Mouse (Mus musculus): ENCODE data around the gene Cacna2d2. TPM values are rescaled to one million over a fixed set of nuclear protein-coding genes. Genes with fewer than 3 reads are reported as not detected.

Cacna2d2 gene
- polyA plus RNA-seq (2016; fragmentation: Nextera tagmentation; extraction: Ambion mirVana), result 0.20 and 0.34 TPM in 2 replicates

GRCm38 (mm10) chr9:107399491-107399971, at the start of gene Cacna2d2:
Gene Cacna2d2, plus strand, starts transcription at chr9:107399612.
- Histone ChIP-seq H3K4me1 (peaks cover 25% of the 10 kb centered on the region), H3K27me3 (ENCODE audit: low read depth, poor library complexity, severe bottlenecking) (peaks cover 98% of the 10 kb centered on the region), H3K9me3 (replicated peaks) (no peaks in the 10 kb centered on the region), H3K36me3 (no peaks in the 10 kb centered on the region), H3K27ac (peak within 1 kb of the TSS; percentile 66), H3K4me3 (peak within 1 kb of the TSS; percentile 73)
- 1% methylated on average over 34 of the region's 54 CpGs for whole genome bisulfite sequencing
- DNase-seq (ENCODE audit: low spot score), result peak; percentile 83

GRCm38 (mm10) chr9:107354826-107355225, 44.6 kb upstream of the Cacna2d2 start:
- Histone ChIP-seq H3K27me3 (ENCODE audit: low read depth, poor library complexity, severe bottlenecking) (peaks cover 55% of the 10 kb centered on the region), H3K4me1 (no peaks in the 10 kb centered on the region), H3K4me3 (no peak overlapping the region), H3K36me3 (no peaks in the 10 kb centered on the region), H3K9me3 (replicated peaks) (no peaks in the 10 kb centered on the region), H3K27ac (no peak overlapping the region)
- 68% methylated on average over 1 of the region's 1 CpGs for WGBS
- no peak for DNase-seq (ENCODE audit: low spot score)

- peak; percentile 68 for DNase-seq (ENCODE audit: low spot score)
- 60% methylated on average over 7 of the region's 7 CpGs for WGBS
- H3K27ac ChIP-seq, result no peak overlapping the region
These were observed 43.3 kb upstream of the Cacna2d2 start for GRCm38 (mm10) chr9:107355870-107356765.

DNA sequence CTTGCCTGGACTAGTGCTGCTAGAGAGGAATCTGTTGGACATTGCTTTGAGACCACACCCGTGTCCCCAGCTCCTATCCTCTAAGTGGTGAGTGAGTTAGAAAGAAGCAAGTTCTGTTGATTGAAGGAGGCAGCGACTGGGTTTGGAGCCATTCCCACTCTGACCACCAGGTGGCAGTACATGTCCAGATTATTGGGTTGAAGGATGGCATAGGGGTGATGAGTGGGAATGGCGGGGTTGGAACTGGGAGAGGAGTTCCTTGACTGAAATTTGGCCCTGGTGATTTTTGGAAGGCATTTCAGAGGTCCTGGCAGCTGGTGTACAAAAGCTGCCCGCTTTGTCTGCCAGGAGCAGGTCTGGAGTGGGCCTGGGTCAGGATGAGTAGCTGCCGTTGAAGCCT, 41.8 kb upstream of the Cacna2d2 start:
- DNase-seq (ENCODE audit: low spot score), result peak; percentile 90
- no peak overlapping the region for H3K4me3 ChIP-seq
- H3K4me1 ChIP-seq, result peaks cover 18% of the 10 kb centered on the region
- 23% methylated on average over 5 of the region's 5 CpGs for WGBS
- no peak overlapping the region for H3K27ac ChIP-seq
- no peaks in the 10 kb centered on the region for H3K36me3 ChIP-seq
- H3K27me3 ChIP-seq (ENCODE audit: low read depth, poor library complexity, severe bottlenecking), result peaks cover 55% of the 10 kb centered on the region
- H3K9me3 ChIP-seq (replicated peaks), result no peaks in the 10 kb centered on the region

More at GRCm38 (mm10) chr9:107355870-107356765, 43.3 kb upstream of the Cacna2d2 start:
- peaks cover 7% of the 10 kb centered on the region for H3K4me1 ChIP-seq
- H3K36me3 ChIP-seq, result no peaks in the 10 kb centered on the region
- peaks cover 59% of the 10 kb centered on the region for H3K27me3 ChIP-seq (ENCODE audit: low read depth, poor library complexity, severe bottlenecking)
- H3K9me3 ChIP-seq (replicated peaks), result no peaks in the 10 kb centered on the region
- no peak overlapping the region for H3K4me3 ChIP-seq

DNA sequence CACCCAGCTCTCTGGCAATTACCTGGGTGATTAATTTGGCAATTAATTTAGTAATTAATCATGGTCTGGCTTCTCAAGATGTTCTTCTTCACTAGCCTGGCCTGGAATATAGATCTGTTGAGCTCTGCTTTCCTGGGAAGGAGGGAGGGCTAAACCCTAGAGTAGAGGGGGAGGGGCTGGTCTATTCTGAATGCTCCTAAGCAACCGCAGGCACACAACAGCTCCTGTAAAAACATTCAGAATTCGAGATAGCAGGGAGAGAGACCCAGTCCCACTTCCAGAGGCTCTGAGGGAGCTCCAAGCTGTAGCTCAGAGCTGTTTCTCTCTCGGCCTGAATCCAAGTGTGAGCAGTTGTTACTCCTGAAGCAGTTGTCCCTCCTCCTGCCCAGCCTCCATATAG, 38.4 kb upstream of the Cacna2d2 start:
- 17% methylated on average over 3 of the region's 3 CpGs for WGBS
- Histone ChIP-seq H3K27ac (no peak overlapping the region), H3K36me3 (no peaks in the 10 kb centered on the region), H3K4me3 (no peak overlapping the region), H3K27me3 (ENCODE audit: low read depth, poor library complexity, severe bottlenecking) (peaks cover 43% of the 10 kb centered on the region), H3K4me1 (peaks cover 18% of the 10 kb centered on the region), H3K9me3 (replicated peaks) (no peaks in the 10 kb centered on the region)
- DNase-seq (ENCODE audit: low spot score), result no peak

GRCm38 (mm10) chr9:107366644-107367043, 32.8 kb upstream of the Cacna2d2 start:
- Histone ChIP-seq H3K4me3 (no peak overlapping the region), H3K4me1 (peaks cover 37% of the 10 kb centered on the region), H3K27me3 (ENCODE audit: low read depth, poor library complexity, severe bottlenecking) (peaks cover 51% of the 10 kb centered on the region), H3K9me3 (replicated peaks) (no peaks in the 10 kb centered on the region), H3K27ac (no peak overlapping the region), H3K36me3 (no peaks in the 10 kb centered on the region)
- WGBS, result 18% methylated on average over 3 of the region's 3 CpGs
- peak; percentile 71 for DNase-seq (ENCODE audit: low spot score)

DNA sequence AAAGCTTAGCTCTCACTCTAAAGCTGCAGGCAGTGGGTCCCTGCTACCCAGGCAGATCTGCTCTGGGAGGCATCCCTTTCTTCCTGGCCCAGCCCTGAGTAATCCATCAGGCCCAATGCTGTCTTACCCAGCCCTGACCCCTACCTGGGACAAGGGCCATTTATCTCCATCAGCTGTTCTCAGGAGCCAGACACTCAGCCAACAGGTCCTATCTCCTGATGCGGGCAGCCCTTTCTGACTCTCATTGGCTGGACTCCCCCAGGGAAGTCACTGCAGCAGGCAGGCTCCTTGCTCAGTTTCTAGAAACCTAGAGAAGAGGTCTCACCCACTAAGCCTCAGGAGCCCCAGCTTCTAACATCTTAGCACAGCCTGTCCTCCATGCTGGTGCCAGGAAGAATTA, 31.1 kb upstream of the Cacna2d2 start:
- H3K9me3 ChIP-seq (replicated peaks), result no peaks in the 10 kb centered on the region
- no peak for DNase-seq (ENCODE audit: low spot score)
- H3K27ac ChIP-seq, result no peak overlapping the region
- H3K4me1 ChIP-seq, result peaks cover 42% of the 10 kb centered on the region
- H3K36me3 ChIP-seq, result no peaks in the 10 kb centered on the region
- no peak overlapping the region for H3K4me3 ChIP-seq
- H3K27me3 ChIP-seq (ENCODE audit: low read depth, poor library complexity, severe bottlenecking), result peaks cover 65% of the 10 kb centered on the region
- 33% methylated on average over 1 of the region's 1 CpGs for WGBS

DNA sequence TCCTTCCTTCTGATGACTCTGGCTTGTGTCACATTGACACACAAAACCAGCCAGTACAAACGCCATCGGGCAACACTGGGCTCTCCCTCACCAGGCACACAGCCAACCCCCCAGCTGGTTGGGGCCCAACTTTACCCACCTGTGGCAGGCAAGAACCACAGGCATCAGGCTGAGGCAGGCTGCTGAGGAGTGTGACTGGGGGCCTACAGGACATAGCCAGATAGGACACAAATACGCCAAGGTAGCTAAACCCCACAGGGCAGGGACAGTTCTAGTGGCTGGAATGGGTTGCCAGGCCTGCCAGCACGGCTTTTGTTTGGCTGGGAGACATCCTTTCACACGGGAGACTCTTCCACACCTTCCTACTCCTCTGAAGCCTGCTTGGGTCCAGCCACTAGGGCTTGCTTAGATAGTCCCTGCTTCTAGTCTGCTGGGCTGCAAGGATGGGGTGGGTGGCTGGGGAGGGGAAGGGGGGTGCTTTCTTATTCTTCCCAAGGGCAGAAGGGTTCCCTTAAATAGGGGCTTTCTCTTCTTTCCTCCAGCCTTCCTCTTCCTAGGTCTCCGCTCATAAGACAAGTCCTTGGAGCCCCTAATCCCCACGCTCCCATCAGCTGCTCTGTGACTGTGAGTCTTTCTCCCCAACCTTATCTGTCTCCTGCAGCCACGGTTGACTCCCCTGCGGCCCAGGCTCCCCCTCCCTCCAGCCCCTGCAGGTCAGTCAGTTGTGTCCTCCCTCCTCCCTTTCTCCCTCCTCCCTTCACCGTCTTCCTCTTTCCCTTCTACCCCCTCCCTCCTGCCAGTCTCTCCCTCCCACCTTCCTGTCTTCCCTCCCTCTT, 29.9 kb upstream of the Cacna2d2 start:
- Histone ChIP-seq H3K9me3 (replicated peaks) (no peaks in the 10 kb centered on the region), H3K27me3 (ENCODE audit: low read depth, poor library complexity, severe bottlenecking) (peaks cover 77% of the 10 kb centered on the region), H3K27ac (peak overlapping the region; percentile 39; the same call in 1 of the 2 replicates), H3K4me1 (peaks cover 42% of the 10 kb centered on the region), H3K4me3 (no peak overlapping the region), H3K36me3 (no peaks in the 10 kb centered on the region)
- no peak for DNase-seq (ENCODE audit: low spot score)
- 38% methylated on average over 10 of the region's 10 CpGs for WGBS

DNA sequence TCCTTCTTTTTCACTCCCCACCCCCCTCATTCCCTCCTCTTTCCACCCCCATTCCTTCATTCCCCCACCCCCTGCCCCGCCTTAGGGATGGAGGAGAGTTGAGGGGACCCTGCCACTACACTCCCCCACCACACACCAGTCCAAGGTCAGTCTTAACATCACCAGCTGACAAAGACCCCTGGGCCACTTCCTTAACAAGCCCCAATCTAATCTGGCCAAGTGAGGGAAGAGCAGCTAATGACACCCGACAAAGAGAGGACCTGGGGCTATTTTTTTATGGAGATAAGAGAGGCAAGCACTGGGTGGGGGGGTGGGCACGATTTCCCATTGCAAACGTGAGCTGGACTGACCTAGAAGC, 29.3 kb upstream of the Cacna2d2 start:
- Histone ChIP-seq H3K27me3 (ENCODE audit: low read depth, poor library complexity, severe bottlenecking) (peaks cover 80% of the 10 kb centered on the region), H3K4me3 (no peak overlapping the region), H3K9me3 (replicated peaks) (no peaks in the 10 kb centered on the region), H3K4me1 (peaks cover 45% of the 10 kb centered on the region), H3K27ac (no peak overlapping the region), H3K36me3 (no peaks in the 10 kb centered on the region)
- no peak for DNase-seq (ENCODE audit: low spot score)
- WGBS, result 13% methylated on average over 4 of the region's 4 CpGs

DNA sequence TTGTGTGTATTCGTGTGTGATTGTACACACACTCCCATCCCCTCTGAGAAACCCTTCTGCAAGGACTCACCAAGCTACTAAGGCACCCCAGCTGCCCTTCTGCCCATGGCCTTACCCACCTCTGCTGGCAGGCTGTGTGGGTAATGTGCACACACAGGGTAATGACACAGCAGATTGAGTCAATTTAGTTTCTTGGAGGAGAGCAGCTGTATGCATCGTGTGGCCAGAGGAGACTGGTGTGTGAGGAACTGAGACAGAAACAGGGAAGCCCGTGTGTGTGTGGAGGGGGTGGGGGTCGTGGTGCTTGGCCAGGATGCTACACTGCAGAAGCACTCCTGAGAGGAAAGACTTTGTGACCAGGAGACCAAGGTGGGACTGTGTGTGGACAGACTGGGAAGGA, 27.0 kb upstream of the Cacna2d2 start:
- Histone ChIP-seq H3K4me3 (no peak overlapping the region), H3K9me3 (replicated peaks) (no peaks in the 10 kb centered on the region), H3K27me3 (ENCODE audit: low read depth, poor library complexity, severe bottlenecking) (peaks cover 88% of the 10 kb centered on the region), H3K27ac (no peak overlapping the region), H3K36me3 (no peaks in the 10 kb centered on the region), H3K4me1 (peaks cover 49% of the 10 kb centered on the region)
- WGBS, result 57% methylated on average over 4 of the region's 4 CpGs
- no peak for DNase-seq (ENCODE audit: low spot score)

- Histone ChIP-seq H3K4me3 (no peak overlapping the region), H3K9me3 (replicated peaks) (no peaks in the 10 kb centered on the region), H3K4me1 (peaks cover 50% of the 10 kb centered on the region), H3K27me3 (ENCODE audit: low read depth, poor library complexity, severe bottlenecking) (peaks cover 88% of the 10 kb centered on the region), H3K27ac (no peak overlapping the region), H3K36me3 (no peaks in the 10 kb centered on the region)
- no peak for DNase-seq (ENCODE audit: low spot score)
- WGBS, result 6% methylated on average over 8 of the region's 8 CpGs
These were observed 24.8 kb upstream of the Cacna2d2 start for GRCm38 (mm10) chr9:107374623-107375022.

DNA sequence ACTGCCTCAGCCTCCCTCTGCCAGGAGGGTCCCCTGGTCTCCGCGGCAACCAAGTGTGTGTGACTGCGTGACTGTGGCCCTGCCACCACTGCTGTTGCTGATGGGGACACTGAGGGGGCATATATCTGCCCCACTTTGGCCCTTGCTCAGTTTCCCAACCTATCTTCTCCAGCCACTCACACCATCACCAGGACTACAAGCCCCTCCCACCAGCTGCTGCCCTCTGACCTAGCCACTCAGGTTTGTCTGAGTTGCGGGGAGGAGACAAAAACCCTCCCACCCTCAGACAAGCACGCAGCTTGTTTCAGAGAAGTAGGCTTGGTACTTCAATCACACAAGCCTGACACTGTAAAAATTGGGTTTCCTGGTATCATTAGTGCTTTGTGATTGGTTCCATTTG, 24.0 kb upstream of the Cacna2d2 start:
- no peak for DNase-seq (ENCODE audit: low spot score)
- peaks cover 89% of the 10 kb centered on the region for H3K27me3 ChIP-seq (ENCODE audit: low read depth, poor library complexity, severe bottlenecking)
- H3K27ac ChIP-seq, result no peak overlapping the region

More for the DNA sequence above, 24.0 kb upstream of the Cacna2d2 start:
- 14% methylated on average over 5 of the region's 5 CpGs for WGBS
- peaks cover 42% of the 10 kb centered on the region for H3K4me1 ChIP-seq
- H3K9me3 ChIP-seq (replicated peaks), result no peaks in the 10 kb centered on the region
- no peaks in the 10 kb centered on the region for H3K36me3 ChIP-seq
- H3K4me3 ChIP-seq, result no peak overlapping the region

Measured in limb, embryonic 10.5 days (tissue).